Mouse (Mus musculus) heart, embryonic 10.5 days (tissue): ENCODE measurements around the gene Map3k13. TPM values are rescaled to one million over a fixed set of nuclear protein-coding genes. Genes with fewer than 3 reads are reported as not detected.

ENCODE experiments used
- DNase-seq: peaks from one replicate; pipeline ENCODE4 v3.0.0-alpha.2; 2017; ENCODE audit warnings: low spot score
- H3K27ac ChIP-seq: fragments of 300-500 bp; sonication (generic); 2 replicates; pipeline ENCODE4 v1.5.1; 2016; ENCODE audit warnings: mild to moderate bottlenecking
- H3K27me3 ChIP-seq: fragments of 300-500 bp; sonication (generic); 2 replicates; pipeline ENCODE4 v1.6.1; 2016; ENCODE audit warnings: mild to moderate bottlenecking; ENCODE audit not compliant: poor library complexity, insufficient read depth, severe bottlenecking
- H3K36me3 ChIP-seq: fragments of 300-500 bp; sonication (generic); 2 replicates; pipeline ENCODE4 v1.6.1; 2016; ENCODE audit warnings: mild to moderate bottlenecking, moderate library complexity
- H3K4me1 ChIP-seq: fragments of 300-500 bp; sonication (generic); 2 replicates; pipeline ENCODE4 v1.6.1; 2016; ENCODE audit warnings: mild to moderate bottlenecking
- H3K4me3 ChIP-seq: fragments of 300-500 bp; sonication (generic); 2 replicates; pipeline ENCODE4 v1.5.1; 2016; ENCODE audit warnings: mild to moderate bottlenecking, moderate library complexity
- H3K9me3 ChIP-seq: fragments of 300-500 bp; sonication (generic); 2 replicates; pipeline ENCODE4 v1.6.1; 2016; ENCODE audit warnings: mild to moderate bottlenecking, moderate library complexity
- WGBS: fragments of 180-500 bp; shearing (Covaris S2); methylation state at CpG from one replicate; pipeline ENCODE4 v1.1.7; 2016; 5-methylcytosine and 5-hydroxymethylcytosine counted together
- polyA plus RNA-seq: library from polyadenylated mRNA; unstranded; fragments of >200 nt; fragmentation: Nextera tagmentation; extraction: Ambion mirVana; gene quantifications from 2 replicates; pipeline ENCODE4 v1.2.1, GENCODE M21; 2016

The Map3k13 gene
- polyA plus RNA-seq, 1 experiment from 2014 or later: 0.48 TPM

GRCm38 (mm10) chr16:21865983-21866575, 71.9 kb downstream of the Map3k13 start:
- Histone ChIP-seq H3K27ac (no peak overlapping the region), H3K27me3 (no peaks in the 10 kb centered on the region), H3K4me1 (peaks cover 18% of the 10 kb centered on the region), H3K9me3 (no peaks in the 10 kb centered on the region), H3K36me3 (no peaks in the 10 kb centered on the region), H3K4me3 (no peak overlapping the region)
- DNase-seq: no peak
- WGBS: 60% methylated on average over 11 of the region's 11 CpGs

DNA sequence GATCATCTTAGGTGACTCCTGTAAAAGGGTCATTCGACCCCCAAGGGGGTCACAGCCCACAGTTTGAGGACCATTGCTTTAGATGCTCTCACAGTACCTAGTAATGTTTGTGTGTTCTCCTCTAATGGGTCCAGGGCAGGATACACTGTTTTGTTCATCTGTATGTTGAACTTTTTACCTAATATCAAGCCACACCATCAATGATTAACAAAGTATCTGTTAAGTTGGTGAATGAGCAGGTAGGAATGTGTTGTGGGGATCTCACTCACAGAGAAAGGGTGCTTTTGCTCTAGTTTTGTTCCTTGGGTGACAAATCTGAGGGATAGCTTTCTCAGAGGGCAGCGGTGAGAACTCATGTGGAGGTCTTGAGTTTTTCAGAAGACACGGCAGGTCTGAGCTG, 73.6 kb downstream of the Map3k13 start:
- no peak for DNase-seq
- Histone ChIP-seq H3K4me1 (peaks cover 18% of the 10 kb centered on the region), H3K9me3 (no peaks in the 10 kb centered on the region), H3K27ac (no peak overlapping the region), H3K27me3 (no peaks in the 10 kb centered on the region), H3K4me3 (no peak overlapping the region), H3K36me3 (no peaks in the 10 kb centered on the region)
- 83% methylated on average over 3 of the region's 3 CpGs for WGBS

DNA sequence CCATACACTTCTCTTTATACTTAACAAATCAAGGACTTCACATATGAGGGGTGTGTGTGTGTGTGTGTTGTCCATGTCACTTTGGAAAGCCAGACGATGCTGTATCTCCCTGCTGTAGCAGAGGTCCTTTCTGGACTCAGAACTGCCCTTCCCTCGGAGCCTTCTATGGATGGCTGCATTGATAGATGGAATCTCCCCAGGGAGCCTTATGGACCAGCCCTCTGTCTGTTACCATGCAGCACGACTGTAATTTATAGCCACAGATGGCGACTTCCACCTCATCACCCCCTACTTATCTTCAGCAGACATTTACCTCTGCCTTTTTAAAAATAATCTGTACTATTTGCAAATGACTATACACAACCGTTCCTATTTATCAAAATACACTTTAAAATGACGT, 74.5 kb downstream of the Map3k13 start:
- Histone ChIP-seq H3K36me3 (no peaks in the 10 kb centered on the region), H3K4me1 (peaks cover 18% of the 10 kb centered on the region), H3K4me3 (no peak overlapping the region), H3K9me3 (no peaks in the 10 kb centered on the region), H3K27ac (no peak overlapping the region), H3K27me3 (no peaks in the 10 kb centered on the region)
- WGBS: 59% methylated on average over 6 of the region's 6 CpGs
- DNase-seq: no peak

- Histone ChIP-seq H3K27me3 (no peaks in the 10 kb centered on the region), H3K4me3 (no peak overlapping the region), H3K4me1 (peaks cover 15% of the 10 kb centered on the region), H3K9me3 (no peaks in the 10 kb centered on the region), H3K27ac (no peak overlapping the region), H3K36me3 (no peaks in the 10 kb centered on the region)
- 66% methylated on average over 4 of the region's 4 CpGs for WGBS
- no peak for DNase-seq
These were observed 75.7 kb downstream of the Map3k13 start for GRCm38 (mm10) chr16:21869879-21870278.

DNA sequence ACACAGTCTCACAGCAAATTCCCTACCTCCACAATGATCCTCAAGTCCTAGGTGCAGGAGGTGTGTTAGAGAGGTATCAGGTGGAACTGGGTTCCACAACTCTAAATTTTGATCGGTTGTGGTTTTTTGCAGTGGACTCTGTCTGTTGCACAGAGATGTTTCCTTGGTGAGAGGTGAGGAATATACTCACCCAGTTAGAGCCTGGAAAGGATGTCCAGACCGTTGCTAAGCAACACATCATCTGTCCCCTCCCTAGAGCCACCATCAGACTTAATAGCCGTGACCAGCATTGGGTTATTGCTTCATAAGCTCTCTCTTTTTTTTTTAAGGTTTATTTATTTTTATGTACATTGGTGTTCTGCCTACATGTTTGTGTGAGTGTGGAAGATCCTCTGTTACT, 83.6 kb downstream of the Map3k13 start:
- H3K27me3 ChIP-seq: no peaks in the 10 kb centered on the region
- H3K4me3 ChIP-seq: no peak overlapping the region
- H3K4me1 ChIP-seq: no peaks in the 10 kb centered on the region
- WGBS: 86% methylated on average over 3 of the region's 3 CpGs
- DNase-seq: peak; percentile 11
- no peak overlapping the region for H3K27ac ChIP-seq
- no peaks in the 10 kb centered on the region for H3K36me3 ChIP-seq
- no peaks in the 10 kb centered on the region for H3K9me3 ChIP-seq

GRCm38 (mm10) chr16:21878834-21879233, 84.7 kb downstream of the Map3k13 start:
- 70% methylated on average over 3 of the region's 3 CpGs for WGBS
- no peak overlapping the region for H3K4me3 ChIP-seq
- H3K36me3 ChIP-seq: no peaks in the 10 kb centered on the region
- H3K27me3 ChIP-seq: no peaks in the 10 kb centered on the region
- DNase-seq: no peak
- no peaks in the 10 kb centered on the region for H3K4me1 ChIP-seq
- H3K9me3 ChIP-seq: no peaks in the 10 kb centered on the region
- H3K27ac ChIP-seq: no peak overlapping the region

DNA sequence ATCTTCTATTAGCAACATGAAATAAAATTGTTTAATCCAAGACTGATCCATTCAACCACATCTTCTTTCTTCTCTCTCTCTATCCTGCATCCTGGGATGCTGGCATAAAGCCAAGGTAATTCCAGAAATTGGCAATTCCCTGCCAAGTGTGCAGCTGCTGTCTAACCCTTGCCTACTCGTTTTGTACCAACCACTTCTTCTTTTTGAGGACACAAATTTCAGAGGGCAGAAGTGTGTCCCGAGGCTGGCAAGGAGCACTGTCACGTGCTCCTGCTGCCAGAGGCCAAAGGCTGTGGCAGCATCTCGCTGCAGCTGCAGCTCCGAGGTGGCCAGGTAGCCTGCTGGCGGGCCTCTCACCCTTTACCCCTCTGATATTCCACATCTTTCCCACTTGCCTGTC, 87.0 kb downstream of the Map3k13 start:
- WGBS: 64% methylated on average over 6 of the region's 6 CpGs
- Histone ChIP-seq H3K27ac (no peak overlapping the region), H3K36me3 (no peaks in the 10 kb centered on the region), H3K4me1 (no peaks in the 10 kb centered on the region), H3K4me3 (no peak overlapping the region), H3K9me3 (no peaks in the 10 kb centered on the region), H3K27me3 (no peaks in the 10 kb centered on the region)
- peak; percentile 24 for DNase-seq

GRCm38 (mm10) chr16:21881582-21882259, 87.6 kb downstream of the Map3k13 start:
- WGBS: 68% methylated on average over 7 of the region's 7 CpGs
- no peaks in the 10 kb centered on the region for H3K27me3 ChIP-seq

DNA sequence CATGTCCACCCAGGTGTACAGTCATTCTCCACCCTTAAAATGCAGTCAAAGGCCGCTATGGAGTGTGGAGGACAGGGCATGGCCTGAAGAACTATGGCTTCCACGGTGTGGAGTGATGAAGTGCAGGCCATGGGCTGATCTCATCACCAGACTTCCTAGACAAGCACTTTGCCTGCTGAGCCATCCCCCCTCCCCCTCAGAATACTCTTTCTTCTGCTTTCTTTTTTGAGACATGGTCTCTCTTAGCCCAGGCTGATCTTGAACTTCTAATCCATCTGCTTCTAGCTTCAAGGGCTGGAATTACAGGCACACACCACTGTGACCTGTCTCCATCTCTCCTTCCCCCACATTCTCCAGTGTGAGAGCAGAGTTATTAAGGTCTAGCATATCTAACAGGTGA, 93.5 kb downstream of the Map3k13 start:
- 57% methylated on average over 2 of the region's 2 CpGs for WGBS

More at GRCm38 (mm10) chr16:21881582-21882259, 87.6 kb downstream of the Map3k13 start:
- DNase-seq: peak; percentile 3
- Histone ChIP-seq H3K27ac (no peak overlapping the region), H3K4me1 (no peaks in the 10 kb centered on the region), H3K4me3 (no peak overlapping the region), H3K36me3 (no peaks in the 10 kb centered on the region), H3K9me3 (no peaks in the 10 kb centered on the region)

DNA sequence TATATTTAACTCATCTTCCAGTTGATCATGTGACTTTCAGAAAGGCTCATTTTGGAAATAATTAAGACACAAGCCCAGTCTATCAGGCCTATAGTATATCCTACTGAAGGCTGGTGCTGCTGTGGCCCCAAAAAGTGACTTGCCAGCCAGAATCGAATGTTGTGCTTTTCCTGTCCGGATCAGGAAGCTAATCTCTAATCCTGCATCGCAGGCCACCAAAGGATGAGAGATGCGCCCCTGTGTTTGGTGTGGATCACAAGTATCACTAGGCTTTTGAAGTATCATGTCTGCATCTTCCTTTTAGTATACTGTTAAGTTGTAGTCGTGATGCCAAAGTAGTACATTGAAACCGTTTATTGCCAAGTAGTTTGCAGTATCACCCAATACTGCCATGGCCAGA, 99.7 kb downstream of the Map3k13 start:
- Histone ChIP-seq H3K9me3 (no peaks in the 10 kb centered on the region), H3K4me3 (no peak overlapping the region), H3K36me3 (no peaks in the 10 kb centered on the region), H3K27me3 (no peaks in the 10 kb centered on the region), H3K27ac (no peak overlapping the region), H3K4me1 (no peaks in the 10 kb centered on the region)
- WGBS: 83% methylated on average over 6 of the region's 6 CpGs
- peak; percentile 52 for DNase-seq

More for the DNA sequence above, 93.5 kb downstream of the Map3k13 start:
- peak; percentile 60 for DNase-seq
- no peaks in the 10 kb centered on the region for H3K27me3 ChIP-seq
- no peak overlapping the region for H3K4me3 ChIP-seq
- no peaks in the 10 kb centered on the region for H3K9me3 ChIP-seq
- no peaks in the 10 kb centered on the region for H3K36me3 ChIP-seq
- 0 out of 2 replicates have a peak, but pooled peaks cover 4% of the 10 kb centered on the region for H3K4me1 ChIP-seq
- no peak overlapping the region for H3K27ac ChIP-seq

GRCm38 (mm10) chr16:21901286-21901685, 107.1 kb downstream of the Map3k13 start:
- H3K27me3 ChIP-seq: no peaks in the 10 kb centered on the region
- H3K27ac ChIP-seq: no peak overlapping the region
- WGBS: 73% methylated on average over 5 of the region's 5 CpGs
- no peaks in the 10 kb centered on the region for H3K36me3 ChIP-seq
- H3K4me1 ChIP-seq: no peaks in the 10 kb centered on the region
- no peaks in the 10 kb centered on the region for H3K9me3 ChIP-seq
- no peak overlapping the region for H3K4me3 ChIP-seq
- no peak for DNase-seq

GRCm38 (mm10) chr16:21904636-21905035, 110.5 kb downstream of the Map3k13 start:
- Histone ChIP-seq H3K4me1 (peaks cover 7% of the 10 kb centered on the region; the same call in 1 of the 2 replicates), H3K36me3 (no peaks in the 10 kb centered on the region; the same call in 1 of the 2 replicates), H3K9me3 (no peaks in the 10 kb centered on the region), H3K27me3 (peaks cover 5% of the 10 kb centered on the region; the same call in 1 of the 2 replicates), H3K4me3 (no peak overlapping the region), H3K27ac (no peak overlapping the region)
- 82% methylated on average over 10 of the region's 10 CpGs for WGBS
- DNase-seq: no peak

- H3K4me3 ChIP-seq: no peak overlapping the region
- 80% methylated on average over 7 of the region's 7 CpGs for WGBS
- peaks cover 5% of the 10 kb centered on the region; the same call in 1 of the 2 replicates for H3K27me3 ChIP-seq
- H3K36me3 ChIP-seq: no peaks in the 10 kb centered on the region; the same call in 1 of the 2 replicates
- DNase-seq: no peak
- no peaks in the 10 kb centered on the region for H3K9me3 ChIP-seq
- H3K27ac ChIP-seq: no peak overlapping the region
- H3K4me1 ChIP-seq: peaks cover 7% of the 10 kb centered on the region; the same call in 1 of the 2 replicates
These were observed 111.8 kb downstream of the Map3k13 start for GRCm38 (mm10) chr16:21905996-21906395.
